Mouse (Mus musculus) intestine, postnatal 0 days (tissue): ENCODE measurements at regions not wholly inside any gene's neighbourhood (a gene's known extent, or its start where the extent isn't known, plus 50 kb on each side); places are given as distances from the start of the nearest gene placed in this dataset.

Source experiments
- ATAC-seq: fragments of 200-750 bp; cut with Nextera tagmentation; 2 replicates; pipeline ENCODE4 v1.8.0; 2017; ENCODE audit warnings: mild to moderate bottlenecking, moderate TSS enrichment, moderate library complexity
- H3K27ac ChIP-seq: fragments of 300-500 bp; sonication (generic); 2 replicates; pipeline ENCODE4 v1.5.1; 2014; ENCODE audit warnings: mild to moderate bottlenecking, low read depth, low read length, moderate library complexity
- H3K27me3 ChIP-seq: fragments of 300-500 bp; sonication (generic); replicated peaks from 2 replicates; pipeline ENCODE4 v1.6.1; 2014; ENCODE audit warnings: low read length, mixed read lengths; ENCODE audit not compliant: control insufficient read depth, insufficient read depth
- H3K36me3 ChIP-seq: fragments of 300-500 bp; sonication (generic); 2 replicates; pipeline ENCODE4 v1.6.1; 2014; ENCODE audit warnings: mild to moderate bottlenecking, moderate library complexity; ENCODE audit not compliant: control insufficient read depth, insufficient read depth
- H3K4me1 ChIP-seq: fragments of 300-500 bp; sonication (generic); replicated peaks from 2 replicates; pipeline ENCODE4 v1.6.1; 2014; ENCODE audit warnings: antibody characterized with exemption, low read length, mixed read lengths; ENCODE audit not compliant: control insufficient read depth, insufficient read depth
- H3K4me2 ChIP-seq: fragments of 300-500 bp; sonication (generic); replicated peaks from 2 replicates; pipeline ENCODE4 v1.6.1; 2014; ENCODE audit warnings: low read depth, mild to moderate bottlenecking, moderate library complexity
- H3K4me3 ChIP-seq: fragments of 300-500 bp; sonication (generic); 2 replicates; pipeline ENCODE4 v1.5.1; 2014; ENCODE audit warnings: low read depth, low read length
- H3K9ac ChIP-seq: fragments of 300-500 bp; sonication (generic); 2 replicates; pipeline ENCODE4 v1.6.1; 2014; ENCODE audit warnings: mild to moderate bottlenecking, low read depth, low read length
- H3K9me3 ChIP-seq: fragments of 300-500 bp; sonication (generic); 2 replicates; pipeline ENCODE4 v1.6.1; 2016; ENCODE audit warnings: mixed run types; ENCODE audit not compliant: control insufficient read depth
- CTCF ChIP-seq: sonication (generic); IDR thresholded peaks from 2 replicates; pipeline ENCODE4 v1.5.1; 2016; ENCODE audit warnings: low read depth, mild to moderate bottlenecking, control low read depth, antibody characterized with exemption, moderate library complexity
- WGBS: fragments of 180-500 bp; shearing (Covaris S2); extraction: QIAGEN DNeasy Blood & Tissue Kit; methylation state at CpG from one replicate; pipeline ENCODE4 v1.1.7; 2014; 5-methylcytosine and 5-hydroxymethylcytosine counted together

DNA sequence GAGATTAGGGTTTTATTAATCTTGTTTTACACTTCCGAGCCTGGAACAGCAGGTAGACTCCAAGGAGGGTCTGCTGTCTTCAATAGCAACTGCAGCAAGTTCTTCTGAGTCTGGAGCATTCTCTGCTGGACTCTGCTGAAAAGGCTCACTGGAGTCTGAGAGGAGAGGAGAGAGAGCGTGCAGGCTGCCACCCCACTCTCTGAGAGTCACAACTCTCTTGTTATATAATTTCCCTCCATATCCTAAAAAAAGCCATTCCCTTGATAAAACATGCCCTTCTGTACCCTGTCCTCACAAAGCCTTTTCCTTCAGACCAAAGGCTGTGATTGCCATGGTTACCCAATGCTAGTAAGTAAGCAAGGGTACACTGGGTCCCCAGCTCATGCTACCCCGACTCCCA, 249.4 kb upstream of the Nrp1 start:
- Histone ChIP-seq H3K36me3 (no peaks in the 10 kb centered on the region), H3K27me3 (no peaks in the 10 kb centered on the region), H3K9ac (no peak overlapping the region), H3K9me3 (no peaks in the 10 kb centered on the region), H3K4me3 (no peak overlapping the region), H3K4me1 (no peaks in the 10 kb centered on the region), H3K27ac (no peak overlapping the region), H3K4me2 (no peak overlapping the region)
- ATAC-seq, result no peak
- no peak for TF ChIP-seq CTCF
- 71% methylated on average over 3 of the region's 3 CpGs for WGBS

DNA sequence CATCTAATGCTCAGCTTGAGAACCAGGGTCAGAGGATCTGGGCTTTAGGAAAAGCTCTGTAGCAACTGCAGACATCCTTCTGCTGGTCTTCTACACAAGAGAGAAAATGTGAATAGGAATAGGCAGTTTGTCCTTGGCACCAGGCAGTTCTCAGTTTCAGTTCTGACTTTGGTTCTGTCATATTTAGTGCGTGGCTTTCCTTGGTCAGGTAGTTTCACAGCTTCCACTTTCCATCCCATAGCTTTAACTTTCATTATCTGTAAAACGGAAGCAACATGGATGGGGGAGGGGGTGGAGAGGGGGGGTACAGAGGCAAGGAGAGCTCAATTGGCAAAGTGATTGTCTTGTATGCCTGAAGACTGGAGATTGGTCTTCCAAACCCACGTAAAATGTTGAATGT, 247.3 kb upstream of the Nrp1 start:
- no peak for TF ChIP-seq CTCF
- Histone ChIP-seq H3K27me3 (no peaks in the 10 kb centered on the region), H3K27ac (no peak overlapping the region), H3K9ac (no peak overlapping the region), H3K4me1 (no peaks in the 10 kb centered on the region), H3K4me2 (no peak overlapping the region), H3K36me3 (no peaks in the 10 kb centered on the region), H3K4me3 (no peak overlapping the region), H3K9me3 (no peaks in the 10 kb centered on the region)
- WGBS, result 86% methylated on average over 3 of the region's 3 CpGs
- no peak for ATAC-seq

DNA sequence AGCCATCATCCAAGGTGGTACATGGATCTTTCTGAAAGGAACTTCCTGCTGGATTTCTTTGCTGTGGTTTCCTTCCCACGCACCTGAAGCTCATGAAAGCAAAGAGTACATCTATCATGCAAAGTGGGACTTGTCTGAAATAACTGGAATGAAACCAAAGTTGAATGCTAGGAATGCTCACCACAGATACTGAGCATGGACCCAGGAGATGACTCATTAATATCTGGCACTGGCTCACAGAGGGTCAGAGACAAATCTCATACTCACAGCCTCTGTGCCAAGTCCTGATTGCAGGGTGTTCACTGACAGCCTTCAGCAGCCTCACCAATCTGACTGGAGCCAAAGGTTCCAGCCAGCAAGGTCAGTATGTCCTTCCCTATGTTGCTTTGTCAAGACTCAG, 245.3 kb upstream of the Nrp1 start:
- 58% methylated on average over 1 of the region's 1 CpGs for WGBS
- Histone ChIP-seq H3K4me2 (no peak overlapping the region), H3K4me3 (no peak overlapping the region), H3K9ac (no peak overlapping the region), H3K27ac (no peak overlapping the region), H3K4me1 (no peaks in the 10 kb centered on the region), H3K9me3 (no peaks in the 10 kb centered on the region), H3K36me3 (no peaks in the 10 kb centered on the region), H3K27me3 (no peaks in the 10 kb centered on the region)
- no peak for TF ChIP-seq CTCF
- no peak for ATAC-seq

DNA sequence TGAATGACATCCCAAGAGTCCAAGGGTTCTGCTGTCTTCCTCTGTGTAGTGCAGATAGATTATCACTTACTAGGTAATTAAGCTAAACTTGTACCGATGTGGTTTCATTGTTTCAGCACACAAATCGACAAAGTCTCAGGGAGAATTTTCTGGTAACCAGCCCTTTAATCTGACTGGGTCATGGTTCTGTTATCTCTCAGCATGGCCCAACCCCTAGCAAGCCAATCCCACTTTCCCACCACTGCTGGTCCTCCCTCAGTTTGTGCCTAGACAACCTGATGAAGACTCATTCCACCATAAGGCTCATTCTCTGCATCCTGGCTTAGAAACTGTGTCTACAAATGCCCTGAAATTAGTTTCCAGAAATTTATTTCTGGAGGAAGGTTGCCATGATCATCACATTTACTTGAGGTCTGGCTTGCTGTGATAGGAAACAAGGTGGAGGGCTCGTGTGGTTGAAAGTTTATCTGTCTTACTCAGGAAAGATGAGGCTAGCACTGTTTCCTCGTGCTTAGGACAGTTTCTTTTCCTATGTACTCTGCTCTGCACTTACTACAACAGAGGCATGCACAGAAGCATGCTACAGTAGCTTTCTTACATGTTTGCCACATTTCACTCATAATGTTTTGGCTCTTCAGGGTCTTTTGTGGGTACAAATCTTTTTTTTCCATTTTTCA, 217.0 kb upstream of the Nrp1 start:
- H3K4me1 ChIP-seq, result no peaks in the 10 kb centered on the region
- no peak for TF ChIP-seq CTCF
- H3K4me3 ChIP-seq, result no peak overlapping the region
- H3K27me3 ChIP-seq, result no peaks in the 10 kb centered on the region
- no peak for ATAC-seq
- no peak overlapping the region for H3K9ac ChIP-seq
- no peak overlapping the region for H3K27ac ChIP-seq
- no peak overlapping the region for H3K4me2 ChIP-seq
- no peaks in the 10 kb centered on the region for H3K9me3 ChIP-seq
- 81% methylated on average over 4 of the region's 4 CpGs for WGBS
- no peaks in the 10 kb centered on the region for H3K36me3 ChIP-seq

DNA sequence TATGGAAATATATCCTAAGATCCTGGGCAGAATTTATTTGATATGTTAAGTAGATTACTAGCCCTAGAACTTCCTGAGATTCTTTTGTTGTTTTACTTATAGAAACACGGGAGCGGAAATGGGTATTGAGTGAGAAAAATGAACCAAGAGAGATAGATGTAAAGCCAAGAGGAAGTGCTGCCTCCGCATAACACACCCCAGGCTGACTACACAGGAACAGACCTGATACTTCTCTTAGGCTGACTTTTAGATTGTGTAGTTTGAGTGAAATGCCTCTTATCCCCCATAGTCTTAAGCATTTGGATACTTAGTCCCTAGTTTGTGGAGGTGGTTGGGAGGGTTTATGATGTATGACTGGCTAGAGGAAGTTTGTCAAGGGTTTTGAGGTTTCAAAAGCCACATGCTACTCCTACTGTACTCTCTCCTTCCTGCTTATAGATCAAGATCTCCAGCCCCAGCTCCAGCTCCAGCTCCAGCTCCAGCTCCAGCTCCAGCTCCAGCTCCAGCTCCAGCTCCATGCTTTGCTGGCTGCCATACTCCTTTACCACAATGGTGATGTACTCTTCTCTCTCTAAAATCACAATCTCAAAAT, 210.0 kb upstream of the Nrp1 start:
- WGBS, result 81% methylated on average over 3 of the region's 3 CpGs
- ATAC-seq, result no peak

DNA sequence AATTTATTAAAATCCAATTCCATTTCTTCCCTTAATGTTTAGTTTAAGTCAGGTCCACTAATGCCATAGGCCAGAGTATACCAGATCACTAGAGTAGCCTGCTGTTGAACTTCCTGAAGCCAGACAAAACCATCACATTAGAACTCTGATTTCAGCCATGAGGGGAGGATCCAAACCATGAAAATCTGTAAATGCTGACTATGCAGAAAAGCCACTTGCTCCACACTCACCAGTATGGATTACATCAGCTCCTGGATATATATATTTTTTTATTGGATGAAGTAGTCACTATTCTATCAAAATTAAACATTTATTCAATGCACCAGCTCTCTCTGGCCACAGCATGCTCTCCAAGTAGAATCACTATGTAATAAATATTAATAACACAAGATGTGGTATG, 202.8 kb upstream of the Nrp1 start:
- H3K27me3 ChIP-seq, result no peaks in the 10 kb centered on the region
- no peak overlapping the region for H3K4me3 ChIP-seq
- H3K36me3 ChIP-seq, result no peaks in the 10 kb centered on the region
- no peak for ATAC-seq
- no peak overlapping the region for H3K27ac ChIP-seq
- H3K9ac ChIP-seq, result no peak overlapping the region
- no peak for TF ChIP-seq CTCF
- no peaks in the 10 kb centered on the region for H3K4me1 ChIP-seq
- no peaks in the 10 kb centered on the region for H3K9me3 ChIP-seq
- no peak overlapping the region for H3K4me2 ChIP-seq

More for the DNA sequence above, 210.0 kb upstream of the Nrp1 start:
- Histone ChIP-seq H3K27me3 (no peaks in the 10 kb centered on the region), H3K4me1 (no peaks in the 10 kb centered on the region), H3K4me3 (no peak overlapping the region), H3K4me2 (no peak overlapping the region), H3K36me3 (no peaks in the 10 kb centered on the region), H3K9me3 (no peaks in the 10 kb centered on the region), H3K27ac (no peak overlapping the region), H3K9ac (no peak overlapping the region)
- no peak for TF ChIP-seq CTCF
